Mouse (Mus musculus) heart, postnatal 0 days (tissue): ENCODE measurements around the gene Dcaf10. TPM values are rescaled to one million over a fixed set of nuclear protein-coding genes. Genes with fewer than 3 reads are reported as not detected.
"Not testable (repeated sequence)": the region's sequence is repeated elsewhere in the genome, so short reads cannot be mapped to it uniquely, and the experiment has no call there.

ENCODE experiments used
- ATAC-seq: fragments of 200-750 bp; cut with Nextera tagmentation; 2 replicates; pipeline ENCODE4 v1.8.0; 2017; ENCODE audit warnings: low read depth, moderate number of reproducible peaks, moderate library complexity; ENCODE audit not compliant: insufficient read depth
- DNase-seq: peaks from one replicate; pipeline ENCODE4 v3.0.0-alpha.2; 2016; ENCODE audit warnings: low spot score
- H3K27ac ChIP-seq: fragments of 300-500 bp; sonication (generic); 2 replicates; pipeline ENCODE4 v1.5.1; 2014; ENCODE audit warnings: low read depth, mild to moderate bottlenecking
- H3K27me3 ChIP-seq: fragments of 300-500 bp; sonication (generic); 2 replicates; pipeline ENCODE4 v1.6.1; 2014; ENCODE audit warnings: low read length, mixed read lengths; ENCODE audit not compliant: control insufficient read depth, insufficient read depth
- H3K36me3 ChIP-seq: fragments of 300-500 bp; sonication (generic); replicated peaks from 2 replicates; pipeline ENCODE4 v1.6.1; 2014; ENCODE audit warnings: low read length, mixed read lengths; ENCODE audit not compliant: control insufficient read depth, insufficient read depth
- H3K4me1 ChIP-seq: fragments of 300-500 bp; sonication (generic); 2 replicates; pipeline ENCODE4 v1.6.1; 2014; ENCODE audit warnings: antibody characterized with exemption; ENCODE audit not compliant: control insufficient read depth, insufficient read depth
- H3K4me2 ChIP-seq: fragments of 300-500 bp; sonication (generic); 2 replicates; pipeline ENCODE4 v1.6.1; 2014; ENCODE audit warnings: low read depth, mild to moderate bottlenecking, low read length, moderate library complexity
- H3K4me3 ChIP-seq: fragments of 300-500 bp; sonication (generic); 2 replicates; pipeline ENCODE4 v1.5.1; 2014; ENCODE audit warnings: low read depth, low read length
- H3K9ac ChIP-seq: fragments of 300-500 bp; sonication (generic); replicated peaks from 2 replicates; pipeline ENCODE4 v1.6.1; 2014; ENCODE audit warnings: low read depth, low read length, mixed read lengths
- H3K9me3 ChIP-seq: fragments of 300-500 bp; sonication (generic); replicated peaks from 2 replicates; pipeline ENCODE4 v1.6.1; 2016; ENCODE audit warnings: low read length; ENCODE audit not compliant: control insufficient read depth
- CTCF ChIP-seq: IDR thresholded peaks from 2 replicates; pipeline ENCODE4 v1.5.1; 2016; ENCODE audit warnings: antibody characterized with exemption, control low read depth, low read depth
- EP300 ChIP-seq: IDR thresholded peaks from 2 replicates; pipeline ENCODE4 v1.6.1; 2016; ENCODE audit warnings: antibody characterized with exemption, low read depth
- WGBS: fragments of 180-500 bp; shearing (Covaris S2); extraction: QIAGEN DNeasy Blood & Tissue Kit; methylation state at CpG from one replicate; pipeline ENCODE4 v1.1.7; 2014; 5-methylcytosine and 5-hydroxymethylcytosine counted together
- polyA plus RNA-seq: library from polyadenylated mRNA; unstranded; fragments of >200 nt; fragmentation: Nextera tagmentation; extraction: Ambion mirVana; gene quantifications from 2 replicates; pipeline ENCODE4 v1.2.1, GENCODE M21; 2015
- total RNA-seq: library from RNA; depleted of rRNA; stranded (reverse); fragments of >200 nt; gene quantifications from 2 replicates; pipeline ENCODE4 v1.2.3, GENCODE M21; 2014; ENCODE audit warnings: low replicate concordance

The Dcaf10 gene
- total and polyA plus RNA-seq, 2 experiments from 2014 or later, result 6.4 to 24.7 TPM

DNA sequence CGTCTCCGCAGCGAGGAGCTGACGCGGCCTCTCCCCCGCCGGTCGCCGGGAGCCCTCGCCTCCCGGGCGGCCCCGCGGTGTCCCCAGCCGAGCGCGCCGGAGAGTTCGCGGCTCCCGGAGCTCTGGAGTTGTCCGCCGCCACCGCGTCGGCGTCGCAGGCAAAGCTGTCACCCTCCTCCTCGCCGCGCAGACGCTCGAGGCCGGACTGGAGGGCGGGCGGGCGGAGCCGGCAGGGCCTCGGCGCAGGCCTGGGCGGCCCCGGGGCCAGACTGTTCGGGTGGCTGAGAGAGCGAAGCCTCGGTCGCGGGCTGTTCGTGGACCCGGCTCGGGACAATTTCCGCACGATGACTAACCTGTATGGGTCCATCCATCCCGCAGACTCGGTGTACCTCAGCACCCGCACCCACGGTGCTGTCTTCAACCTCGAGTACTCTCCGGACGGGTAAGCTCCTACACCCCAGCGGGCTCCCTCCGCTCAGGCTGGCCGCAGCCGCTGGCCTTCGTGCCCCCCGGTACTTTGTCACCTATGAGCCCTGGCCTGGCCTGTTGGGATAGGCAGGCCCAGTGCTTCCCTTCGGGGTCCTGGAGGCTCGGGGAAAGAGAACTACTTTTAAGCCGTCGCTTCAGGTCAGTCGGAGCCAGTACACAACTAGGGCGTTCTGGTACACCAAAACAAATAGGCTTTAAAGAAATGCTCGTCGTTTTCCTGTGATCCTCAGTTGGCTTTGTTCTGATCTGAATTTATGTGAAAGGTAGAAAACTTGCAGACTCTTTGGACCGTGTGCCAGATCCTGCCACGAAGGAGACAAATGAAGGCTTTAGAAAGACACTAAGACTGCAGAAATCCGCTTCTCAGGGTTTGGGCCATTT is 620 bp downstream of the Dcaf10 start, which contains the start of gene Exosc3:
Gene Exosc3, minus strand, starts transcription at position 447 of the 870 bp plus-strand sequence.
- peak; percentile 25 for DNase-seq
- under 1% methylated on average over 76 of the region's 76 CpGs for WGBS
- Histone ChIP-seq H3K36me3 (peaks cover 9% of the 10 kb centered on the region), H3K4me2 (peak within 1 kb of the TSS; percentile 90), H3K27me3 (no peaks in the 10 kb centered on the region), H3K9ac (peak within 1 kb of the TSS; percentile 87), H3K9me3 (no peaks in the 10 kb centered on the region), H3K27ac (peak within 1 kb of the TSS; percentile 95), H3K4me3 (peak within 1 kb of the TSS; percentile 74), H3K4me1 (peaks cover 11% of the 10 kb centered on the region; the same call in 1 of the 2 replicates)
- TF ChIP-seq EP300 (no peak), CTCF (no peak)
- ATAC-seq, result peak; percentile 84

GRCm38 (mm10) chr4:45356653-45357052 is 14.8 kb downstream of the Dcaf10 start:
- Histone ChIP-seq H3K4me1 (0 out of 2 replicates have a peak, but pooled peaks cover 5% of the 10 kb centered on the region), H3K4me3 (no peak overlapping the region), H3K27me3 (no peaks in the 10 kb centered on the region), H3K36me3 (peaks cover 38% of the 10 kb centered on the region), H3K9ac (no peak overlapping the region), H3K9me3 (no peaks in the 10 kb centered on the region), H3K27ac (no peak overlapping the region), H3K4me2 (no peak overlapping the region)
- no peak for DNase-seq
- no peak for ATAC-seq
- TF ChIP-seq EP300, result no peak
- no peak for TF ChIP-seq CTCF
- 93% methylated on average over 3 of the region's 3 CpGs for WGBS

- 77% methylated on average over 3 of the region's 3 CpGs for WGBS
- Histone ChIP-seq H3K27me3 (no peaks in the 10 kb centered on the region), H3K27ac (no peak overlapping the region), H3K4me1 (no peaks in the 10 kb centered on the region), H3K36me3 (peaks cover 53% of the 10 kb centered on the region), H3K9ac (no peak overlapping the region), H3K4me2 (no peak overlapping the region), H3K4me3 (no peak overlapping the region), H3K9me3 (no peaks in the 10 kb centered on the region)
- DNase-seq, result no peak
- ATAC-seq, result no peak
- TF ChIP-seq EP300, result no peak
- TF ChIP-seq CTCF, result no peak
Observed at GRCm38 (mm10) chr4:45371261-45371660, 29.4 kb downstream of the Dcaf10 start.

- peaks cover 56% of the 10 kb centered on the region for H3K36me3 ChIP-seq
- H3K27me3 ChIP-seq, result no peaks in the 10 kb centered on the region
- no peak for TF ChIP-seq EP300
- no peak for TF ChIP-seq CTCF
- no peak overlapping the region for H3K9ac ChIP-seq
- no peak overlapping the region for H3K4me2 ChIP-seq
- H3K9me3 ChIP-seq, result no peaks in the 10 kb centered on the region
- ATAC-seq (no peak), DNase-seq (no peak)
- 80% methylated on average over 5 of the region's 5 CpGs for WGBS
- no peak overlapping the region for H3K27ac ChIP-seq
- no peak overlapping the region for H3K4me3 ChIP-seq
- no peaks in the 10 kb centered on the region for H3K4me1 ChIP-seq
Observed at GRCm38 (mm10) chr4:45374879-45375278, 33.0 kb downstream of the Dcaf10 start.

DNA sequence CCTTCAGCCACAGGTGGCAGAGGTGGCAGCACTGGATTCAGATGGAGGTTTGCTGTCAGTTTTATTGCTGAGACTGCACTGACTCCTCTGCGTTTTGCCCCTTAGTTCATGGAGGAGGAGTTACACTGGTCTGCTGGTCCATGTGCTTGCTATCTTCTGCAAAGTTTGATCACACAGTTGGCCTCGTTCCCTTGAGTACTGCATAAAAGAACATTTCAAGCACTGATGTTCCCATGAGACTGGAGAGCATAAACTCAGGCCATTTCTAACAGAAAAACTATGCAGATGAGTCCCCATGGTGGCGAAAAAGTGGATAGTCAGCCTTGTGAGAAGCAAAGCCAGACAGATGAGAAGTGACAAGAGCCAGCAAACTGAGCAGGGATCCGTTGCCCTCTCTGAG is 34.7 kb downstream of the Dcaf10 start:
- Histone ChIP-seq H3K27me3 (no peaks in the 10 kb centered on the region), H3K4me2 (no peak overlapping the region), H3K4me3 (no peak overlapping the region), H3K36me3 (peaks cover 44% of the 10 kb centered on the region), H3K27ac (no peak overlapping the region), H3K4me1 (no peaks in the 10 kb centered on the region), H3K9me3 (no peaks in the 10 kb centered on the region), H3K9ac (no peak overlapping the region)
- WGBS, result 68% methylated on average over 4 of the region's 4 CpGs
- TF ChIP-seq EP300, result no peak
- DNase-seq (no peak), ATAC-seq (no peak)

- not testable (repeated sequence) for H3K9ac ChIP-seq, H3K27ac ChIP-seq, H3K4me3 ChIP-seq, H3K9me3 ChIP-seq, H3K4me2 ChIP-seq, ATAC-seq, H3K36me3 ChIP-seq, DNase-seq, H3K27me3 ChIP-seq, H3K4me1 ChIP-seq
- WGBS, result 84% methylated on average over 10 of the region's 10 CpGs
Observed at GRCm38 (mm10) chr4:45380903-45381580, 39.1 kb downstream of the Dcaf10 start.

DNA sequence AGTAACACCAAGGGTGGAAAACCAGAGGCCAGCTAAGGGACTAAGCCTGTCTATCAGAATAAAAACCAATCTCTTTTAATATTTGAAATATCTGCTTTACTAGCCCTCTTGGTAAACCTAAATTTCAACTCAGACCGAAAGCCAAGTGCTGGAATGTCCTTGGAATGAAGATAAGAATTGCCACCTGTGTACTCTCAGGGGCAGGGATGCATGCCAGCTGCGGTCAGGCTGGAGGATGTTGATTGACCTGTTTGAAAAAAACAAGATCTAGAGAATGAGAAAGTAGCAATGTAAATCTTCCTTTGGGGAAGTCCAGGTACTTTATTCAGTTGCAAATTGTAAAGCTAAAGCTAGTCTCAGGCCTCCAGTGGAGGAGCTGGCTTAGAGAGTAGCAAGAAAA is 40.2 kb downstream of the Dcaf10 start:
- H3K4me2 ChIP-seq, ATAC-seq, H3K4me1 ChIP-seq, DNase-seq, H3K4me3 ChIP-seq, H3K27me3 ChIP-seq, H3K9me3 ChIP-seq, H3K9ac ChIP-seq, H3K27ac ChIP-seq, H3K36me3 ChIP-seq: not testable (repeated sequence)
- 28% methylated on average over 2 of the region's 2 CpGs for WGBS

- not testable (repeated sequence) for H3K4me3 ChIP-seq, H3K9me3 ChIP-seq, H3K9ac ChIP-seq, H3K4me1 ChIP-seq, H3K4me2 ChIP-seq, DNase-seq, H3K36me3 ChIP-seq, H3K27me3 ChIP-seq, H3K27ac ChIP-seq, ATAC-seq
- WGBS, result 96% methylated on average over 5 of the region's 5 CpGs
Observed at GRCm38 (mm10) chr4:45387296-45387695, 45.4 kb downstream of the Dcaf10 start.
